Mouse (Mus musculus): ENCODE measurements around the gene Ttc17.

- TF ChIP-seq POLR2A (IDR thresholded peaks at IDR 0.05; ENCODE audit: low read depth, low read length) (no peak), CTCF (conservative IDR thresholded peaks at IDR 0.05; ENCODE audit: insufficient read depth, insufficient read length, low read depth, low read length) (no peak)
Measured at GRCm38 (mm10) chr2:94404512-94405240, 1.8 kb downstream of the Ttc17 start.

Measured in kidney, adult 2 months (tissue).